Mouse (Mus musculus): ENCODE results near the gene Mob1b.

- TF ChIP-seq POLR2A (IDR thresholded peaks at IDR 0.05; ENCODE audit: insufficient read depth, low read depth, low read length) (no peak), CTCF (IDR thresholded peaks at IDR 0.05; ENCODE audit: insufficient read depth, low read depth, low read length) (no peak)
These were observed 1.6 kb downstream of the Mob1b start for GRCm38 (mm10) chr5:88722213-88722600.

Measured in olfactory bulb, adult 2 months (tissue).